Mouse (Mus musculus): Measurements from ENCODE around the gene Foxn2.

DNA sequence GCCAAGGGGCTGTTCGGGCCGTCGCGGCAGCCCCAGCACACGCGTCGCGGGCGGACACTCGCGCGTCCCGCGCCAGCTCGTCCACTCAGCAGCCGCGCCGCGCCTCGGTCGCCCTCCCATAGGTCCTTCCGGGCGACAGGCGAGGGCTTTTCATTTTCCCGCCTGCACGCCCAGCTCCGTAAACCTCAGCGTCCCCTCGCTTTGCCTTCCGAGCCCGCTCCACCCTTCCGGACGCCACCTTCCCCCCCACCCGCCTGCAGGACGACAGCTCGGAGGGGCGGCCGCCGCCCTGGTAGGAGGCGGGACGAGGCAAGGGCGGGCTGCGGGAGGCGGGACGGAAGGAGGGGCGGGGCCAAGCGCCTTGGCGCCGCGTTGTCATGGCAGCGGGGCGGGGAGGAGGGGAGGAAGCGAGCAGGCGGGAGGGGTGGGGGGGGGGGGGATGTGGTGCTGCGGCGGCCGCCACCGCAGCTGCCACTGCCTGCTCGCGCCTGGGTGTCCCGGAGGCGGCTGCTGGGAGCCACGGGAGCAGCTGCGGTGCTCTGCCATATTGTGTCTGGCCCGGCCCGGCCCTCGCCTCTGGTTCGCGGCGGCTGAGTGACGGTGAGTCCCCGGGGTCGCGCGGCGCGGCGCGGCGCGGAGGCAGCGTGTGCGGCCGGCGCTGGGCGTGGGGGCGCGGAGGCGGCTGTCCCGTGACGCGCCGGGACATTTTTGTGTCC lies at the start of gene Foxn2:
- TF ChIP-seq POLR2A (IDR thresholded peaks at IDR 0.05; ENCODE audit: borderline replicate concordance, extremely low read depth, low read depth, low read length): peak; percentile 40; the same call in 1 of the 2 replicates
- TF ChIP-seq CTCF (IDR thresholded peaks at IDR 0.05; ENCODE audit: insufficient read depth, low read length): no peak
